Mouse (Mus musculus) liver, adult 2 months (tissue): ENCODE measurements around the gene Soga1. TPM values are rescaled to one million over a fixed set of nuclear protein-coding genes. Genes with fewer than 3 reads are reported as not detected.

Source experiments
- DNase-seq: peaks from one replicate; pipeline ENCODE4 v3.0.0-alpha.2; 2011; ENCODE audit warnings: low read depth, low spot score; ENCODE audit errors: extremely low read depth
- H3K27ac ChIP-seq: fragments of 200-500 bp; replicated peaks from 2 replicates; pipeline ENCODE4 v1.5.1; 2012; ENCODE audit warnings: low read depth, mild to moderate bottlenecking, control low read depth, inconsistent platforms, low read length; ENCODE audit not compliant: insufficient read depth
- H3K27me3 ChIP-seq: fragments of 200-500 bp; 2 replicates; pipeline ENCODE4 v1.6.1; 2012; ENCODE audit warnings: mild to moderate bottlenecking, moderate library complexity, low read length, inconsistent platforms; ENCODE audit not compliant: control insufficient read depth, insufficient read depth
- H3K36me3 ChIP-seq: fragments of 200-500 bp; 2 replicates; pipeline ENCODE4 v1.6.1; 2012; ENCODE audit warnings: low read length, inconsistent platforms; ENCODE audit not compliant: control insufficient read depth, insufficient read depth
- H3K4me1 ChIP-seq: fragments of 200-500 bp; 2 replicates; pipeline ENCODE4 v1.6.1; 2011; ENCODE audit warnings: low read length; ENCODE audit not compliant: control insufficient read depth, insufficient read depth
- H3K4me3 ChIP-seq: fragments of 200-500 bp; 2 replicates; pipeline ENCODE4 v1.5.1; 2011; ENCODE audit warnings: low read depth, mild to moderate bottlenecking, control low read depth, low read length, moderate library complexity; ENCODE audit not compliant: insufficient read depth
- H3K79me2 ChIP-seq: fragments of 200-500 bp; 2 replicates; pipeline ENCODE4 v1.6.1; 2012; ENCODE audit warnings: inconsistent platforms, mild to moderate bottlenecking, low read length, moderate library complexity; ENCODE audit not compliant: control insufficient read depth, insufficient read depth
- H3K9ac ChIP-seq: fragments of 200-500 bp; 2 replicates; pipeline ENCODE4 v1.6.1; 2012; ENCODE audit warnings: low read depth, mild to moderate bottlenecking, control low read depth, inconsistent platforms, low read length
- CTCF ChIP-seq: fragments of 200-500 bp; IDR thresholded peaks from 2 replicates; pipeline ENCODE4 v1.5.1; 2011; ENCODE audit warnings: low read depth, low read length, control low read depth
- POLR2A ChIP-seq: fragments of 200-500 bp; IDR thresholded peaks from 2 replicates; pipeline ENCODE4 v1.6.1; 2011; ENCODE audit warnings: low read length, control low read depth; ENCODE audit not compliant: insufficient read depth; ENCODE audit errors: extremely low read depth
- WGBS: fragments of 180-500 bp; shearing (Covaris S2); methylation state at CpG from one replicate; pipeline ENCODE4 v1.1.7; 2018; 5-methylcytosine and 5-hydroxymethylcytosine counted together
- polyA plus RNA-seq: library from polyadenylated mRNA; depleted of rRNA; stranded (reverse); fragments of >200 nt; gene quantifications from 2 replicates; pipeline ENCODE4 v1.2.3, GENCODE M21; 2012
- total RNA-seq: library from RNA; depleted of rRNA; stranded (reverse); fragments of >200 nt; gene quantifications from 2 replicates; pipeline ENCODE4 v1.2.3, GENCODE M21; 2014

The Soga1 gene
- total and polyA plus RNA-seq, 2 experiments: 1.0 to 1.5 TPM

- no peak overlapping the region for H3K9ac ChIP-seq
- no peak for TF ChIP-seq CTCF
- TF ChIP-seq POLR2A: no peak
- peaks cover 8% of the 10 kb centered on the region; the same call in 1 of the 2 replicates for H3K4me1 ChIP-seq
- H3K27me3 ChIP-seq: no peaks in the 10 kb centered on the region
- H3K79me2 ChIP-seq: peaks cover 14% of the 10 kb centered on the region; the same call in 1 of the 2 replicates
- H3K36me3 ChIP-seq: no peaks in the 10 kb centered on the region
- H3K4me3 ChIP-seq: no peak overlapping the region
- 59% methylated on average over 3 of the region's 3 CpGs for WGBS
- DNase-seq: no peak
- H3K27ac ChIP-seq: no peak overlapping the region
These were observed 91.7 kb downstream of the Soga1 start for GRCm38 (mm10) chr2:156987316-156987715.

- Histone ChIP-seq H3K79me2 (peaks cover 13% of the 10 kb centered on the region; the same call in 1 of the 2 replicates), H3K4me1 (peaks cover 6% of the 10 kb centered on the region; the same call in 1 of the 2 replicates), H3K9ac (no peak overlapping the region), H3K27ac (no peak overlapping the region), H3K27me3 (no peaks in the 10 kb centered on the region), H3K36me3 (0 out of 2 replicates have a peak, but pooled peaks cover 2% of the 10 kb centered on the region), H3K4me3 (no peak overlapping the region)
- no peak for DNase-seq
- TF ChIP-seq POLR2A: no peak
- 71% methylated on average over 2 of the region's 2 CpGs for WGBS
These were observed 96.2 kb downstream of the Soga1 start for GRCm38 (mm10) chr2:156982864-156983263.

- Histone ChIP-seq H3K36me3 (peaks cover 6% of the 10 kb centered on the region; the same call in 1 of the 2 replicates), H3K27ac (no peak overlapping the region), H3K4me1 (peaks cover 5% of the 10 kb centered on the region; the same call in 1 of the 2 replicates), H3K79me2 (peaks cover 17% of the 10 kb centered on the region; the same call in 1 of the 2 replicates), H3K27me3 (no peaks in the 10 kb centered on the region), H3K9ac (no peak overlapping the region), H3K4me3 (no peak overlapping the region)
- DNase-seq: no peak
- 86% methylated on average over 4 of the region's 4 CpGs for WGBS
- TF ChIP-seq POLR2A: no peak
- TF ChIP-seq CTCF: no peak
These were observed 97.8 kb downstream of the Soga1 start for GRCm38 (mm10) chr2:156981291-156981690.

- Histone ChIP-seq H3K27ac (no peak overlapping the region), H3K36me3 (peaks cover 6% of the 10 kb centered on the region; the same call in 1 of the 2 replicates), H3K79me2 (peaks cover 18% of the 10 kb centered on the region; the same call in 1 of the 2 replicates), H3K9ac (no peak overlapping the region), H3K4me3 (no peak overlapping the region), H3K27me3 (no peaks in the 10 kb centered on the region), H3K4me1 (peaks cover 5% of the 10 kb centered on the region; the same call in 1 of the 2 replicates)
- TF ChIP-seq CTCF: no peak
- no peak for TF ChIP-seq POLR2A
- DNase-seq: no peak
- WGBS: 79% methylated on average over 2 of the region's 2 CpGs
These were observed 99.0 kb downstream of the Soga1 start for GRCm38 (mm10) chr2:156980059-156980458.

DNA sequence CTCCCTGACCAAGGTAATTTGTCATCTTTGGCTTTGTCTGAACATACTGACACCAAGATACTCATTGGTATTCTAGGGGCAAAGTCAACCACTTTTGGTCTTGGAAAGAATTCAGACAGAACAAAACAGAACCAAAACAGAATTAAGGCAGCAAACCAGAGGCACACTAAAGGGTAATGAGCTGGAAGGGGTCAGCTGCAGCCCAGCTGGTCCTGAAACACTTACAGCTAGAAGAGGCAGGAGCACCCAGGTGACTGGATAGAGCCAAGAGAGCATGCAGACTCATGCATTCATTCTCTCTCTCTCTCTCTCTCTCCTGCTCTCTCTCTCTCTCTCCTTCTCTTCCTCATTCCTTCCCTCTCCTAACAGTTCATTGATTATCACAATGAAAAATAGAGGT, 102.3 kb downstream of the Soga1 start:
- H3K4me3 ChIP-seq: no peak overlapping the region
- H3K36me3 ChIP-seq: peaks cover 13% of the 10 kb centered on the region; the same call in 1 of the 2 replicates
- H3K4me1 ChIP-seq: peaks cover 2% of the 10 kb centered on the region; the same call in 1 of the 2 replicates
- H3K79me2 ChIP-seq: peaks cover 26% of the 10 kb centered on the region; the same call in 1 of the 2 replicates
- TF ChIP-seq CTCF: no peak
- TF ChIP-seq POLR2A: no peak
- H3K9ac ChIP-seq: no peak overlapping the region
- no peak overlapping the region for H3K27ac ChIP-seq
- no peak for DNase-seq
- no peaks in the 10 kb centered on the region for H3K27me3 ChIP-seq

- peaks cover 25% of the 10 kb centered on the region; the same call in 1 of the 2 replicates for H3K79me2 ChIP-seq
- no peak overlapping the region for H3K9ac ChIP-seq
- no peak overlapping the region for H3K4me3 ChIP-seq
- H3K27ac ChIP-seq: no peak overlapping the region
- TF ChIP-seq POLR2A (no peak), CTCF (no peak)
- 76% methylated on average over 2 of the region's 2 CpGs for WGBS
- no peak for DNase-seq
- H3K36me3 ChIP-seq: peaks cover 13% of the 10 kb centered on the region; the same call in 1 of the 2 replicates
- H3K4me1 ChIP-seq: peaks cover 2% of the 10 kb centered on the region; the same call in 1 of the 2 replicates
- H3K27me3 ChIP-seq: no peaks in the 10 kb centered on the region
These were observed 104.1 kb downstream of the Soga1 start for GRCm38 (mm10) chr2:156974967-156975366.
